Mouse (Mus musculus) stomach, embryonic 15.5 days (tissue): ENCODE measurements around the gene AI182371. TPM values are rescaled to one million over a fixed set of nuclear protein-coding genes. Genes with fewer than 3 reads are reported as not detected.

Experiments used
- polyA plus RNA-seq: library from polyadenylated mRNA; unstranded; fragments of >200 nt; fragmentation: Nextera tagmentation; extraction: Ambion mirVana; gene quantifications from 2 replicates; pipeline ENCODE4 v1.2.1, GENCODE M21; 2015

AI182371 gene
- polyA plus RNA-seq, 1 experiment from 2014 or later = 2.6 TPM

Other genes with a start within 250 kb of the AI182371 start
- 1.6 and 1.7 TPM in 2 replicates for gene Cutal, start 227.1 kb downstream of the AI182371 start, polyA plus RNA-seq
- gene Psmd5, start 226.6 kb downstream of the AI182371 start, polyA plus RNA-seq = 84.9 and 93.1 TPM in 2 replicates
- gene Phf19, start 187.5 kb downstream of the AI182371 start, polyA plus RNA-seq = 5.9 and 7.2 TPM in 2 replicates
- gene Traf1, start 139.8 kb downstream of the AI182371 start, polyA plus RNA-seq = 3.2 and 4.3 TPM in 2 replicates
- 0.76 and 2.1 TPM in 2 replicates for gene Hc, start 40.1 kb downstream of the AI182371 start, polyA plus RNA-seq
- 20.9 and 22.1 TPM in 2 replicates for gene Cntrl, start 7.9 kb upstream of the AI182371 start, polyA plus RNA-seq
- 283 and 304 TPM in 2 replicates for gene Rab14, start 99.6 kb upstream of the AI182371 start, polyA plus RNA-seq
- gene Gsn, start 154.8 kb upstream of the AI182371 start, polyA plus RNA-seq = 233 and 253 TPM in 2 replicates
- 67.2 and 74.4 TPM in 2 replicates for gene Stom, start 235.4 kb upstream of the AI182371 start, polyA plus RNA-seq